Mouse (Mus musculus) forebrain, embryonic 10.5 days (tissue): ENCODE measurements at regions not wholly inside any gene's neighbourhood (a gene's known extent, or its start where the extent isn't known, plus 50 kb on each side); places are given as distances from the start of the nearest gene placed in this dataset.
A peak's percentile ranks its signal among the peaks of the same experiment; 100 is the strongest.

ENCODE experiments used
- DNase-seq: peaks from one replicate; pipeline ENCODE4 v3.0.0-alpha.2; 2017; ENCODE audit warnings: low spot score; ENCODE audit errors: extremely low spot score
- H3K27ac ChIP-seq: fragments of 300-500 bp; sonication (generic); 2 replicates; pipeline ENCODE4 v1.5.1; 2016; ENCODE audit warnings: mild to moderate bottlenecking
- H3K27me3 ChIP-seq: fragments of 300-500 bp; sonication (generic); 2 replicates; pipeline ENCODE4 v1.6.1; 2016; ENCODE audit warnings: mild to moderate bottlenecking; ENCODE audit not compliant: poor library complexity, severe bottlenecking
- H3K36me3 ChIP-seq: fragments of 300-500 bp; sonication (generic); replicated peaks from 2 replicates; pipeline ENCODE4 v1.6.1; 2016; ENCODE audit warnings: mild to moderate bottlenecking, moderate library complexity
- H3K4me1 ChIP-seq: fragments of 300-500 bp; sonication (generic); 2 replicates; pipeline ENCODE4 v1.6.1; 2016
- H3K4me3 ChIP-seq: fragments of 300-500 bp; sonication (generic); 2 replicates; pipeline ENCODE4 v1.5.1; 2016; ENCODE audit warnings: mild to moderate bottlenecking, moderate library complexity
- H3K9me3 ChIP-seq: fragments of 300-500 bp; sonication (generic); 2 replicates; pipeline ENCODE4 v1.6.1; 2016; ENCODE audit warnings: mild to moderate bottlenecking, moderate library complexity
- WGBS: fragments of 180-500 bp; shearing (Covaris S2); methylation state at CpG from one replicate; pipeline ENCODE4 v1.1.7; 2016; 5-methylcytosine and 5-hydroxymethylcytosine counted together

DNA sequence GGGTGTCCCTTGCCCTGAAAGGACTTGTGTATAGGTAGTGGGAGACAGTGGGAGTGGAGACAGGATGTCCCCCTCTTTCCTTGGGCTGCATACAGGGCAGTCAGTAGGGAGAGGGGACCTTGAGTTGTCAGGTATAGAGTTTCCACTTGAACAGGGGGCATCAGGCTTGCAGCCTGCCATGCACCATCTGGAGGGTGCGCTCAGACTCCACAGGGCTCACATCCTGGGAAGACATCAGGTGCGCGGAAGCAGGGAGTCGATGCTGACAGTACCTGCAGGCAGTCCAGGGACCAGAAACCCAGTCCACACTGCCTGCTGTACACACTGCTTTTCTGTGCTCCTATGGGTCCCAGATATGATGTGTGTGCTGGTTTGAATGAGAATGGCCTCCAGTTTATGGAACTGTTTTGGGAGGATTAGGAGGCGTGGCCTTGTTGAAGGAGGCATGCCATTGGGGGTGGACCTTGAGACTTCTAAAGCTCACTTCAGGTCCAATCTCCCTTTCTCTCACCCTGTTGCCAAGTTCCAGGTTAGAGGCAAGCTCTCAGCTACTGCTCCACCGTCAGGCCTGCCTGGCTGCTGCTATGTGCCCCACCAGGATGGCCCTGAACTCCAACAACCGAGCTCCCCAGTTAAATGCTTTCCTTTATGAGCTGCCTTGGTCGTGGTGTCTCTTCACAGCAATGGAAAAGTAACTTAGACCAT, 262.1 kb downstream of the Matn1 start:
- Histone ChIP-seq H3K27ac (peak overlapping the region; percentile 65; the same call in 1 of the 2 replicates), H3K36me3 (no peaks in the 10 kb centered on the region)
- WGBS, result 92% methylated on average over 8 of the region's 8 CpGs

DNA sequence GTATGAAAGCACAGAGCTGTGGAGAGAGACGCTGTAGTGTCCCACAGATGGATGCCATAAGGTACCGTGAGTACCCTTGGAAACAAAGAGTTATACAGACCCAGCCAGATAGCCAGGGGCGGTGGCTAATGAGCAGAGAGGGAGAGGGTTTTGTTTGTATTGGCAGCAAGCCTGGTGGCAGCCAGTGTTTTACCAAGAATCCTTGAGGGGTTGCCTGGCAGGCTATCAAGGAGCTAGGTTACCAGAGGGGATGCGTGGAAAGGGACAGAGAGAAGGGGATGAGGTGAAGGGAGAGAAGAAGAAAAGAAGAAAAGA, 262.7 kb downstream of the Matn1 start:
- Histone ChIP-seq H3K4me1 (peaks cover 12% of the 10 kb centered on the region), H3K27ac (peak overlapping the region; percentile 65; the same call in 1 of the 2 replicates), H3K4me3 (no peak overlapping the region), H3K27me3 (no peaks in the 10 kb centered on the region), H3K36me3 (no peaks in the 10 kb centered on the region), H3K9me3 (peaks cover 11% of the 10 kb centered on the region; the same call in 1 of the 2 replicates)
- DNase-seq, result no peak
- WGBS, result 77% methylated on average over 4 of the region's 4 CpGs

More for the DNA sequence above, 262.1 kb downstream of the Matn1 start:
- Histone ChIP-seq H3K9me3 (peaks cover 11% of the 10 kb centered on the region; the same call in 1 of the 2 replicates), H3K27me3 (no peaks in the 10 kb centered on the region), H3K4me1 (peaks cover 12% of the 10 kb centered on the region), H3K4me3 (no peak overlapping the region)
- no peak for DNase-seq

DNA sequence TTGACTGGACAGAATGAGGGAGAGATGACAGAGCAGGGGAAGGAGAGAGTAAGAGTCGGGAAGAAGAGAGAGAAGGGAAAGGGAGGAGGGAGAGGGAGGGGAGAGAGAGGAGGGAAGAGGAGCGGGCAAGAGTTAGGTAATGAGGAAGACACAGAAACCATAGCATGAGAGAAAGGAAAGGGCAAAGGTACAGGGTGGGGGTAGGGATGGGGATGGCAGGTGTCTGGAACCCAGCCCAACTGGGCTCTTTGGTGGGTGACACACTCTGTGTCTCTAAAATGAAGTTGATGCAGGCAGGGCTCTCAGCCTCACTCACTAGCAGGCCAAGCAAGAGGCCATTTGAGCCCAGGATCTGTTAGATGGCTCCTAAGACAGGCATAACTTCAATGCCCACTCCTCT, 263.1 kb downstream of the Matn1 start:
- H3K36me3 ChIP-seq, result no peaks in the 10 kb centered on the region
- peak overlapping the region; percentile 65 for H3K27ac ChIP-seq
- 81% methylated on average over 2 of the region's 2 CpGs for WGBS
- no peaks in the 10 kb centered on the region for H3K27me3 ChIP-seq
- DNase-seq, result no peak
- no peak overlapping the region for H3K4me3 ChIP-seq
- H3K4me1 ChIP-seq, result peaks cover 10% of the 10 kb centered on the region
- peaks cover 11% of the 10 kb centered on the region; the same call in 1 of the 2 replicates for H3K9me3 ChIP-seq

DNA sequence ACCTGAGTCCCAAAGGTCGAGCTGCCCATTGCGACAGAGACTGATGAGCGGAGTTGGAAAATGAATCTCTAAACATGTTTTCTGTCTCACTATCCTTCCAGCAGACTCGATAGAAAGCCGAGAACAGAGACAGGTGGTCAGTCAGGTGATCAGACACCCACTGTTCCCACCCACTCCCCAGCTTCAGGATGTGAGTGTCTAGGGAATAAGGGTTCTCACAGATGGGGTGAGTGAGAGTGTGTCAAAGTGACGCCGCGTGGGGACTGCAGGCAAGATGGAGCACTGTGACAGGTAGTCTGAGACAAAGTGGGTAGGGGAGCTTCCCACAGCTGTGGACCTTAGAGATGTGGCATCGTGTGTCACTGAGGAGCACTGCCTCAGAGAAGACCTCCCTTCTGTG, 264.0 kb downstream of the Matn1 start:
- Histone ChIP-seq H3K9me3 (peaks cover 11% of the 10 kb centered on the region; the same call in 1 of the 2 replicates), H3K27ac (peak overlapping the region; percentile 65; the same call in 1 of the 2 replicates), H3K27me3 (no peaks in the 10 kb centered on the region), H3K36me3 (no peaks in the 10 kb centered on the region), H3K4me1 (peaks cover 11% of the 10 kb centered on the region), H3K4me3 (no peak overlapping the region)
- DNase-seq, result no peak
- 87% methylated on average over 9 of the region's 9 CpGs for WGBS

DNA sequence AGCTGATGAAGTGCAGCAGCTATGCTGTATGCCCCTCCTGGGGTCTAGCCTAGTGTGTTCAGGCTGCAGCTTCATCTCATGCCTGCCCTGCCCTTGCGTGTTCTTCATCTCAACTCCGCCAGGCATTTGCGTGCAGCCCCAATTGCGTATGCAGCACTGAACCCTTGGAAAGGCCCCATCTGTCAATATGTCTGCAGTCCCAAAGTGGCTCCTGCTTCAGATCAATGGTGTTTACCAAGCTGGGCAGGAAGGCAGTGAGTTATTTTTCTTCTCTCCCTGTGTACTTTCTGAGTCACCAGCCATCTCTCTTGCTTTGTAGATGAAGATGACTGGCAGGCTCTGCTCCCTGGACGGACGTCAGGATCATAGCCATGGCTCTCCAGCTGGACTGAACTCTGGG, 264.5 kb downstream of the Matn1 start:
- H3K36me3 ChIP-seq, result no peaks in the 10 kb centered on the region
- peaks cover 11% of the 10 kb centered on the region; the same call in 1 of the 2 replicates for H3K9me3 ChIP-seq
- no peak overlapping the region for H3K4me3 ChIP-seq
- H3K4me1 ChIP-seq, result peaks cover 11% of the 10 kb centered on the region
- H3K27me3 ChIP-seq, result no peaks in the 10 kb centered on the region
- DNase-seq, result no peak
- WGBS, result 94% methylated on average over 6 of the region's 6 CpGs
- H3K27ac ChIP-seq, result peak overlapping the region; percentile 17; the same call in 1 of the 2 replicates

DNA sequence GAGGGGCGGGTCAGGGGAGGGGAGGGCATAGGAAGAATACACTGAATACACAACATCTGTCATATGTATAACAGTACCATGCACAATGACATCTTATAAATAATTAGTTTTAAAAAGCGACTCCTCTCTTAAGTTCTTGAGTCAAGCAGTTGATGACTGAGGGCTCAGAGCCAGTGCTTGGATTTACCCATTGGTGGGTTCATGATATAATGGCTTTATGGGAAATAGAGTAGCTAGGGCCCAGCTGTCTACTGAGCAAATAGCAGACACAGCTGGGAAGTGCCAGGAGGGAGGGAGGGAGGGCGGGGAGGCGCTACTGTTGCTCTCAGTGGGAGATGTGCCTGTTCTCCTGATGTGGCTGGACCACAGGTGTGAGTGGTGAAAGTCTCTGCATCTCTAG, 268.5 kb downstream of the Matn1 start:
- Histone ChIP-seq H3K4me3 (no peak overlapping the region), H3K36me3 (no peaks in the 10 kb centered on the region), H3K27me3 (no peaks in the 10 kb centered on the region), H3K9me3 (peaks cover 6% of the 10 kb centered on the region; the same call in 1 of the 2 replicates), H3K27ac (no peak overlapping the region), H3K4me1 (peaks cover 16% of the 10 kb centered on the region; the same call in 1 of the 2 replicates)
- WGBS, result 60% methylated on average over 4 of the region's 4 CpGs
- DNase-seq, result no peak

DNA sequence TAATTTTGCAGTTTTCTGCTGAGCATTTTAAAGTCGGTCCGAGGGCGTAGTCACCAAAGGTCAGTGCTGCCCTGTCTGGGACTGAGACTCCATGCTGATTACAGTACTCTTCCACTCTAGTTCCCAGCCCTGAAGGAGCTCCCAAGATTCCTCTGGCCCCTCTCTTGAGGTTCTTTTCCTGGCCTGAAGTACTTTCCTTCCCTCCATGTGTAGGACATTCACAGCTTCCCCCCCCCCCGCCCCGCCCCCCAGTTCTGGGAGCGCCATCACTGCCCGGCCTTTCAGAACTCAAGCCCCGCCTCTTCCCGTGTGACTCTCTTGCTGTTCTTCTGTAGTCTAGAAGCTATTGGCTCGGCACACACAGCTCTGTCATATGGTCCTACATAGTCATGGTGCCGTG, 271.5 kb downstream of the Matn1 start:
- peaks cover 19% of the 10 kb centered on the region for H3K4me1 ChIP-seq

DNA sequence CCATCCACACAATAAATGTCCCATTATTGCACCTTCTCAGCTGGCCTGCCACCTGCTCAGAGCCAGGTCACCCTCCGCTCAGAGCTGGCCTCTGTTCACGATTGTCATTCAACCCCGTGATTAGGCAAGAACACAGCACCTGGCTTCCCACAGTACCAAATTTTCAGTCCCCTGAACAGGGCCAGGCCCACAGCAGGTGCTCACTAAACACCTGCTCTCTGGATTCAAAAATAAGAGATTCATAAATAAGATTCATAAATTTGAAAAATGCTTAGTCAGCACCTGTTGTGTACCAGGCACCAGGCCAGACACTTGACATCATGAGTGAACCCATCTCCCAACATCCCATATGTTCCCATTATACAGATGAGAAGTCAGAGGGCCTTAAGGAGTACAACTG, 272.2 kb downstream of the Matn1 start:
- Histone ChIP-seq H3K4me3 (no peak overlapping the region), H3K4me1 (peaks cover 19% of the 10 kb centered on the region), H3K9me3 (no peaks in the 10 kb centered on the region), H3K27me3 (no peaks in the 10 kb centered on the region), H3K27ac (no peak overlapping the region), H3K36me3 (no peaks in the 10 kb centered on the region)
- no peak for DNase-seq
- WGBS, result 90% methylated on average over 3 of the region's 3 CpGs

More for the DNA sequence above, 271.5 kb downstream of the Matn1 start:
- 0 out of 2 replicates have a peak overlapping the region, but pooled peaks have one; percentile 30 for H3K27ac ChIP-seq
- no peaks in the 10 kb centered on the region for H3K27me3 ChIP-seq
- DNase-seq, result no peak
- WGBS, result 86% methylated on average over 11 of the region's 11 CpGs
- H3K4me3 ChIP-seq, result no peak overlapping the region
- no peaks in the 10 kb centered on the region for H3K36me3 ChIP-seq
- peaks cover 6% of the 10 kb centered on the region; the same call in 1 of the 2 replicates for H3K9me3 ChIP-seq

DNA sequence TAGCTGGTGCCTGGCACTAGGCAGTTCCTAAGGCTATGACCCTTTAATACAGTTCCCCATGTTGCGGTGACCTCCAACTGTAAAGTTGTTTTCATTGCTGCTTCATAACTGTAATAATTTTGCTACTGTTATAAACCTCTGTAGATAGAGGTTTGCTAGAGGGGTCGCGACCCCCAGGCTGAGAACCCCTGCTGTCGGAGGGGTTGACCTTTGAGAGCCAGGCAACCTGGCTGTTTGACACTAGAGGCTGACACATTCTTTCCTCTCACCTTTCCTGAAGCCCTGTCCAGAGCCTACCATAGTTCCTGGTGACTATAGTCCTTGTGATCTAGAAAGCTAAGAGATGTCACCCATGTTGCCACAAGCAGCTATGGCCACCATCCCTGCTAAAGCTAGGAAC, 272.9 kb downstream of the Matn1 start:
- WGBS, result 90% methylated on average over 4 of the region's 4 CpGs
- Histone ChIP-seq H3K4me1 (peaks cover 19% of the 10 kb centered on the region), H3K36me3 (no peaks in the 10 kb centered on the region), H3K27me3 (no peaks in the 10 kb centered on the region), H3K27ac (peak overlapping the region; percentile 70), H3K4me3 (no peak overlapping the region), H3K9me3 (no peaks in the 10 kb centered on the region)
- no peak for DNase-seq

DNA sequence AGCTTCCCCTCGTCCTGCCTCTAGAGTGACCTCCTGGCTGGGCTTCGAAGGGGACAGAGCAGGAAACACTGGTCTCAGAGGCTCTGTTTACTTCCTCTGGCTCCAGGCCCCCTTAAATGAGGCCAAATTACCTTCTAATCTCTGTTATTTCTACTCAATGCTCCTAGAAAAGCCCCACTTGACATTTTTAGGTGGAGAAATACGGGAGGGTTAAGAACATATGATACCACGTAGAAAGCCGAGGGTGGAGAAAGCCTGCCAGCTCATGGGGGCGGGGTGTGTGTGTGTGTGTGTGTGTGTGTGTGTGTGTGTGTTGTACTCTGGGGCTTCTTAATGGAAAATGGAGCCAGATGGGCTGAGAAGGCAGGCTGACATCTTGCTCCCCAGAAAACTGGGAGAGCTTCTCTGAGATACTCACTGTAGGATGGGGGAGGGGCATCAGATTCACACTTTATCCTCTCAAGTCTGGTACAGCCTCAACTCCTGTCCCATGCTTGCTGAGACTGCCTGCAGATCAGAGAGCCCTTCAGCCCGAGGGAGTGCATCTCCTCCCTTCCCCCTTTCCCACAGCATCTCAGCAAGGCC, 273.5 kb downstream of the Matn1 start:
- Histone ChIP-seq H3K4me3 (no peak overlapping the region), H3K27ac (peak overlapping the region; percentile 70), H3K36me3 (no peaks in the 10 kb centered on the region), H3K4me1 (peaks cover 19% of the 10 kb centered on the region), H3K9me3 (no peaks in the 10 kb centered on the region), H3K27me3 (no peaks in the 10 kb centered on the region)
- DNase-seq, result no peak
- WGBS, result 64% methylated on average over 7 of the region's 7 CpGs

DNA sequence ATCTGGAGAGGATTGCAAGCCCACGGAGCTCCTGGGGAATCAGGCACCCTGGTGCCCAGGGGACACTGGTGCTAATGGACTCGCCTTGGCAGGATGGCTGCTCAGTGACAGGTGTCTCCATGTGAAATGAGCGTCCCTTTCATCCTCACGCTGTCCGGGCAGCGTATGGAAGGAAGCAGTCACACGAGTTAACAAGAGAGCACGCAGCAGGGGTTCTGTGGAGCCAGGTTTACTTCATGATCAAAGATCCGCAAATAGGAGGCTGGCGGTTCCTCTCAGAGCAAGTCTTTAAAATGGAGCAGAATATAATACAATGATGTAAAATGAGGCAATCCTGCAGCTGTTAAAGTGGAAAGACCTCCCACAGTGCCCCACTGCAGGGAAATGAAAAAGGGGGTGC, 276.8 kb downstream of the Matn1 start:
- H3K36me3 ChIP-seq, result no peaks in the 10 kb centered on the region
- 80% methylated on average over 10 of the region's 10 CpGs for WGBS
- peak overlapping the region; percentile 9; the same call in 1 of the 2 replicates for H3K27ac ChIP-seq
- H3K9me3 ChIP-seq, result peaks cover 3% of the 10 kb centered on the region; the same call in 1 of the 2 replicates
- H3K4me3 ChIP-seq, result no peak overlapping the region
- H3K27me3 ChIP-seq, result no peaks in the 10 kb centered on the region
- no peak for DNase-seq
- peaks cover 15% of the 10 kb centered on the region for H3K4me1 ChIP-seq

DNA sequence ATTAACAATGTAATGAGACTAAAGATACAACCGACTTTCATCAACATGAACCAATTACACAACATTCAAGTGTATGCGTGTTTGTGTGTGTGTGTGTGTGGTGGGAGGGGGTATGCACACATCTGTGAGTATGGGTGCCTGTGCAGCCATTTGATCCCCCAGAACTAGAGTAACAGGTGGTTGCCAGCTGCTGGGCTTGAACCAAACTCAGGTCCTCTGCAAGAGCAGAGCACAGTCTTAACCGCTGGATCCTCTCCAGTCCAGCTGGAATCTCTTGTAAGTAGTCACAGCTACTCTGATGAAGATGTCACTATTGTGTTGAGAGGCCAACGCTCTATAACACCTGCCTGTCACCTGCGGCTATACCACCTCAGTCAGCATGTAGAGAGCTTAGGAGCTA, 286.2 kb downstream of the Matn1 start:
- Histone ChIP-seq H3K4me1 (peaks cover 2% of the 10 kb centered on the region), H3K9me3 (no peaks in the 10 kb centered on the region), H3K4me3 (no peak overlapping the region), H3K36me3 (no peaks in the 10 kb centered on the region), H3K27ac (no peak overlapping the region), H3K27me3 (peaks cover 4% of the 10 kb centered on the region; the same call in 1 of the 2 replicates)
- 92% methylated on average over 5 of the region's 5 CpGs for WGBS
- no peak for DNase-seq

DNA sequence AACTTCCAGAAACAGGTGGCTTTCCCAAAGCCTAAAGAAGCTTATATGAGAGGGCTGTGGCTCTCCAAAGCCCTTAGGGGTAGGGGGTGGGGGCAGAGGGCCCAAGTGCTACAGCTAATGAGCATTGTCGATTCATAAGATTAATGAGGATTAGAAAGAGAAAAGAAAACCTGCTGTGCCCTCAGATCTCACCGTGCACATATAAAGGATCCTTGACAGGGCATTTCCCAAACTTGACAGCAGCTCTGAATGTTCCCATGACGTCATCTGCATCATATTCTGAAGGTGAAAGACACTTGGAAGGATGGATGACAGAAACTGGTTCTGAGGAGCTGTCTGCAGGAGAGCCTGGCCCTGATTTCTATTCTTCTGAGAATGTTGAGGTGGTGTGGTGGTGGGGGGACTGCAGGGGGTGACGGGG, 292.4 kb downstream of the Matn1 start:
- peak; percentile 73 for DNase-seq
- no peak overlapping the region for H3K4me3 ChIP-seq
- H3K27ac ChIP-seq, result peak overlapping the region; percentile 93
- H3K36me3 ChIP-seq, result no peaks in the 10 kb centered on the region
- WGBS, result 16% methylated on average over 4 of the region's 4 CpGs
- H3K27me3 ChIP-seq, result peaks cover 6% of the 10 kb centered on the region; the same call in 1 of the 2 replicates
- H3K9me3 ChIP-seq, result 0 out of 2 replicates have a peak, but pooled peaks cover 3% of the 10 kb centered on the region
- peaks cover 47% of the 10 kb centered on the region for H3K4me1 ChIP-seq
